Mouse (Mus musculus) bone marrow macrophage, adult 2 months (primary cell): ENCODE data around the gene Acvr1.

Experiments used
- CTCF ChIP-seq: IDR thresholded peaks from 2 replicates; pipeline ENCODE4 v1.5.1; 2012; ENCODE audit warnings: low read depth, mild to moderate bottlenecking, low read length, moderate library complexity
- POLR2A ChIP-seq: IDR thresholded peaks from 2 replicates; pipeline ENCODE4 v1.6.1; 2012; ENCODE audit warnings: mild to moderate bottlenecking, low read depth, low read length, borderline replicate concordance

GRCm38 (mm10) chr2:58523894-58524293 is 43.1 kb downstream of the Acvr1 start:
- TF ChIP-seq POLR2A, result no peak
- TF ChIP-seq CTCF, result no peak
